Mouse (Mus musculus): ENCODE results near the gene Tsga10ip.
"Not testable (repeated sequence)": the region's sequence is repeated elsewhere in the genome, so short reads cannot be mapped to it uniquely, and the experiment has no call there.

Gene Tsga10ip

GRCm38 (mm10) chr19:5389647-5390046 is 12.7 kb downstream of the Tsga10ip start:
- DNase-seq (ENCODE audit: low spot score in 2 of 2): peak; percentile 87 to 91

GRCm38 (mm10) chr19:5388588-5389242 is 13.6 kb downstream of the Tsga10ip start, which contains the start of gene Sart1:
TSS of gene Sart1 (minus strand) at chr19:5388703.
- peak; percentile 94 to 95 for DNase-seq (ENCODE audit: low spot score in 2 of 2)

GRCm38 (mm10) chr19:5388011-5388441 is 14.3 kb downstream of the Tsga10ip start:
- DNase-seq (ENCODE audit: low spot score in 2 of 2): peak in 1 of 2 experiments; percentile 18

GRCm38 (mm10) chr19:5384715-5385114 is 17.6 kb downstream of the Tsga10ip start:
- DNase-seq (ENCODE audit: low spot score in 2 of 2): no peak

- DNase-seq (ENCODE audit: low spot score in 2 of 2): no peak
These were observed 19.0 kb downstream of the Tsga10ip start for GRCm38 (mm10) chr19:5383326-5383725.

- no peak for DNase-seq (ENCODE audit: low spot score in 2 of 2)
These were observed 24.9 kb downstream of the Tsga10ip start for GRCm38 (mm10) chr19:5377446-5377845.

- DNase-seq (ENCODE audit: low spot score in 2 of 2): no peak
These were observed 27.6 kb downstream of the Tsga10ip start for GRCm38 (mm10) chr19:5374748-5375147.

GRCm38 (mm10) chr19:5374177-5374576 is 28.1 kb downstream of the Tsga10ip start:
- no peak for DNase-seq (ENCODE audit: low spot score in 2 of 2)

- no peak for DNase-seq (ENCODE audit: low spot score in 2 of 2)
These were observed 29.6 kb downstream of the Tsga10ip start for GRCm38 (mm10) chr19:5372724-5373123.

- no peak for DNase-seq (ENCODE audit: low spot score in 2 of 2)
These were observed 31.4 kb downstream of the Tsga10ip start for GRCm38 (mm10) chr19:5370932-5371331.

- DNase-seq (ENCODE audit: low spot score in 2 of 2): peak; percentile 29 to 50
These were observed 34.9 kb downstream of the Tsga10ip start for GRCm38 (mm10) chr19:5367455-5367854.

GRCm38 (mm10) chr19:5367053-5367359 is 35.3 kb downstream of the Tsga10ip start, which contains the start of gene Banf1:
TSS of gene Banf1 (minus strand) at chr19:5367168.
- no peak for DNase-seq (ENCODE audit: low spot score in 2 of 2)

- peak; percentile 96 to 97 for DNase-seq (ENCODE audit: low spot score in 2 of 2)
These were observed 35.9 kb downstream of the Tsga10ip start, which contains the start of gene Eif1ad for GRCm38 (mm10) chr19:5366175-5367052. TSS of gene Eif1ad (plus strand) at chr19:5366741.

GRCm38 (mm10) chr19:5365751-5366150 is 36.6 kb downstream of the Tsga10ip start:
- DNase-seq (ENCODE audit: low spot score in 2 of 2): peak in 1 of 2 experiments; percentile 14

GRCm38 (mm10) chr19:5364124-5364523 is 38.2 kb downstream of the Tsga10ip start:
- no peak for DNase-seq (ENCODE audit: low spot score in 2 of 2)

- DNase-seq (ENCODE audit: low spot score in 2 of 2): no peak
These were observed 40.1 kb downstream of the Tsga10ip start for GRCm38 (mm10) chr19:5362186-5362585.

- DNase-seq (ENCODE audit: low spot score in 2 of 2): no peak
These were observed 46.2 kb downstream of the Tsga10ip start for GRCm38 (mm10) chr19:5356080-5356479.

GRCm38 (mm10) chr19:5353609-5354008 is 48.7 kb downstream of the Tsga10ip start:
- DNase-seq (ENCODE audit: low spot score in 2 of 2): no peak

- not testable (repeated sequence) for DNase-seq (ENCODE audit: low spot score in 2 of 2)
These were observed 52.8 kb downstream of the Tsga10ip start, which contains the start of gene Cst6 for GRCm38 (mm10) chr19:5349502-5349873. TSS of gene Cst6 (minus strand) at chr19:5349574.

GRCm38 (mm10) chr19:5348526-5349501 is 53.5 kb downstream of the Tsga10ip start:
- DNase-seq (ENCODE audit: low spot score in 2 of 2): peak; percentile 21 to 28

- no peak for DNase-seq (ENCODE audit: low spot score in 2 of 2)
These were observed 54.3 kb downstream of the Tsga10ip start for GRCm38 (mm10) chr19:5348064-5348463.

Measured in natural killer cell, adult 2 months (primary cell).